Mouse (Mus musculus) hindlimb bud, embryonic 11.5 days (tissue): Measurements from ENCODE around the gene Gramd4.

Experiments
- DNase-seq: peaks from one replicate; pipeline ENCODE4 v3.0.0-alpha.2; 2012; ENCODE audit warnings: low read depth, low spot score; ENCODE audit errors: extremely low spot score

The Gramd4 gene

DNA sequence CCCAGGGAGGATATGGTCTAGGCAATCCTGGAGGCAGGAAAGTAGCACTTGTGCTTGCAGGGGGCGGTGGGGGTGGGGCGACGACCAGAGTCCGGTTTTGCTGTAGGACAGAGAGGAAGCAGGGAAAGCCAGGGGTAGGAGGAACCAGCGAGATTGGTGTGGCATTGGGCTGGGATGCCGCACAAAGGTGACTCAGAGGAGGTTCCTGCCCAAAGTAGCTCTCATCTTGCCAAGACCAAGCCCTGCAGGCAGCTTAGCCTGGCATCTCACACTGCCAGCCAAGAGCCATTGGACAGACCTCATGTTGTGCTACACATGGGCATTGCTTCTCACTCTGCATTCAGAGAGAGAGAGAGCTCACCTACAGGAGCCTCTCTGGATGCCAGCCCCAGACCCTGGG, at the start of gene Gramd4:
Gene Gramd4, plus strand, starts transcription at position 283 of the 400 bp plus-strand sequence.
- no peak for DNase-seq

GRCm38 (mm10) chr15:86013130-86013529, 44.4 kb upstream of the Gramd4 start:
- DNase-seq, result no peak

- DNase-seq, result no peak
These were observed 43.8 kb upstream of the Gramd4 start for GRCm38 (mm10) chr15:86013656-86014055.

DNA sequence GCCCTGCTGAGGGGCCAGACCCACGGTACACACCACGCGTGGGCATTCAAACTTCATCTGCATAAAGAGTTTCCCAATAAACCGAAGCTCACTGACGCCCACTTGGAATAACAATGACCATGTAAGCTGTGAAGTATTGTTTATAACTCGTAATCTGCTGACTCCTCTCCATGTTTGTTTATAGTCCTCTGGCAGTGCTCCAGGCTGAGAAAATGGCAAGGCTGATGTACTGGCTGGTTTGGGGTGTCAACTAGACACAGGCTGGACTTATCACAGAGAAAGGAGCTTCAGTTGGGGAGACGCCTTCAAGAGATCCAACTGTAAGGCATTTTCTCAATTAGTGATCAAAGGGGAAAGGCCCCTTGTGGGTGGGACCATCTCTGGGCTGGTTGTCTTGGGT, 42.5 kb upstream of the Gramd4 start:
- DNase-seq, result no peak

- DNase-seq, result no peak
These were observed 41.5 kb upstream of the Gramd4 start for GRCm38 (mm10) chr15:86015860-86016541.

DNA sequence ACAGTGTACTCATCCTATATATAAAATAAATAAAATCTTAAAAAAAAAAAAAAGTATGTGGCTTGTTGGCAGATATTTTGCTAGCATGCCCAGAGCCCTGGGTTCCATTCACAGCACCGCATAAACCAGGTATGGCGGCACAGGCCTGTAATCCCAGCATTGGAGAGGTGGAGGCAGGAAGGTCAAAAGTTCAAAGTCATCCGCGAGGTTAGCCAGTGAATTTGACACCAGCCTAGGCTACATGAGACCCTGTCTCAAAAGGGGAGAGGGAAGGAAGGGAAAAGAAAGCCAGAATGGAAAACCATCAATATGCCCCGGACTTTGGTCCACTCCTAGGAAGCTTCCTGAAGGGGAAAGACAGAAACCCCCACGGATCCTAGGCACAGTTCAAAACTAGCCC, 40.2 kb upstream of the Gramd4 start:
- DNase-seq, result no peak

GRCm38 (mm10) chr15:86018753-86019512, 38.6 kb upstream of the Gramd4 start:
- no peak for DNase-seq

DNA sequence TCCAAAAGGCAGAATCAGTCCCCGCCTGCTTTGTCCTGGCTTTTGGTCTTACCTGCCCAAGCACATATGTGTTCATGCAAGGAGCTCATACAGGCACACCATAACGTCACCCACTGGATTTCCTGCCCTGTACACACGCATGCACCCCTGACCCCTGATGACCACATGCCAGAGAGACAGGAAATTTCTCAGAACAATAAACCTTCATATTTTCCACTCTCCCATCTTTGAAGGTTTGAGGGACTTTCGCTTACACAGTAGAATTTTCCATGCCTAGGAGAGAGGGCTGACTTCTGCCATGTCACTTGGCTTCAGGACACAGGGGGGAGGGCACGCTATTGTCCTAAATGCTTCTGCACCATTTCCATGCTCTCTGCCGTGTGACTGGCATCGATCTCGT, 37.5 kb upstream of the Gramd4 start:
- DNase-seq, result no peak

GRCm38 (mm10) chr15:86021301-86021700, 36.2 kb upstream of the Gramd4 start:
- no peak for DNase-seq

- DNase-seq, result no peak
These were observed 35.5 kb upstream of the Gramd4 start for GRCm38 (mm10) chr15:86021971-86022370.

DNA sequence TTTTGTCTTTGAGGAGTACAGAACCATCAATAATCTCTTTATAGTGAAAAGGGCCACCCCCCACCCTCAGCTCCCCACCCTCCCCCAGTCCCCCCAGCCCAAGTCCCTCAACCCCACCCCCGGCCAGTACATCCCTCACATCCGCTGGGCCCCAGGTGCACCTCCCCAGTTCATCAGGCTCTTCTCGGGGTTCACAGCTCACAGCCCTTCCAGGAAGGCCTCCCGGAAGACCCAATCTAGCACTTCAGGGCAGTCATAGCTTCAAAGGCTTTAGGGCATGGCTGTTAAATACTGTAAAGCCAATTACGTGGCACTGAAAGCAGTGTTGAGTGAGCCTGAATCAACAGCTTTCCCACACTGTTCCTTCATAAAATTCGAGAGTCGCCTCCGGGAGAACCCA, 29.6 kb upstream of the Gramd4 start:
- no peak for DNase-seq

- DNase-seq, result no peak
These were observed 27.5 kb upstream of the Gramd4 start for GRCm38 (mm10) chr15:86029981-86030380.

GRCm38 (mm10) chr15:86032811-86033190, 24.7 kb upstream of the Gramd4 start:
- DNase-seq, result no peak

DNA sequence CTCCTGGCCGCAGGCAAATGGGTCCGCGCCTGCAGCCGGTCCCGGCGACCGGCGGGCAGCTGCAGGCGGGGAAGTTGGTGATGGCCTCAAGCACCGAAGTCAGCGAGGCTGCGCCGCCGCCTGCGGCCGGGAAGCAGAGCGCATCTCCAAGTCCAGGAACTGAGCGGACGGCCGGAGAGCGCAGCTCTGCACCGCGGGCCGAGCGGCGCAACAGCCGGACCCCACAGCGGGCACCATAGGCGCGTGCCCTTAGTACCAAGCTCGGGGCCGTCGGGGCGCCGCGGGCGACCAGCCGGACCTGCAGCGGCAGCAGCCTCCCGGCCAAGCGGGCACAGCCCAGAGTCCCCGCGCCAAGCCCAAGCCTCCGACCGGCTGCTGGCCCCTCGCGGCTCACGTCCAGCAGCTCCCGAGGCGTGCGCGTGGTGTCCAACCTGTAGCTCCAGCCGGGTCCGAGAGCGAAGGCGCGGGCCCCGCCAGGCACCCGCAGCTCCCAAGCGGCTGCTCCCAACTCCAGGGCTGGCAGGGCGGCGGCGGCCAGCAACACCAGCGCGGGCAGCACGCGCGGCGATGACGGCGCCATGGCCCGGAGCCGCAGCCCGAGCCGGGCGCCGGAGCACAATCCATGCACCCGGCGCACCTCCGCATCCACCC, 24.2 kb upstream of the Gramd4 start, which contains the start of gene Celsr1:
Gene Celsr1, minus strand, starts transcription at position 587 of the 651 bp plus-strand sequence.
- no peak for DNase-seq

DNA sequence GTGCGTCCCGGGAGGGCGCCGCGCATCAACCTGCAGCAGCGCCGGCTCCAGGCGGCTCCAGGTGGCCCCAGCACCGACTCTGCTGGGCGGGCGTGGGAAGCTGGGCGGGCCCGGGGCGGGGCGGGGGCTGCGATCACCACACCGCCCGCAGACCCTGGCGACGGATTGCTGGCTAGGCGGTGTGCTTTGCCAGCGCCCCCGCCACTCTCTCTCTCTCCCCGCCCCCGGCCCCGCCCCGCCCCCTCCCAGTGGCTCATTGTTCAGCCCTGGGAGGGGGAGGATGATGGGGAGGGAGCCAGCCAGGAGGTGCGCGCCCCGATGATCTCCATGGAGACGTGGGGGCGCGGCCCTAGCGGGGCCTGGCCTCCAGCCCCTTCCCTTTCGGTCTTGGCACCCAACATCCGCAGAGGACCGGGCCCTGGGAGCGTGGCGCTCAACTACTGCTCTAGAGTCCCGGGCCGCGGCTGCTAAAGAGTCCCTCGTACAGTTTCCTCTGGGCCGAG, 23.4 kb upstream of the Gramd4 start:
- no peak for DNase-seq

DNA sequence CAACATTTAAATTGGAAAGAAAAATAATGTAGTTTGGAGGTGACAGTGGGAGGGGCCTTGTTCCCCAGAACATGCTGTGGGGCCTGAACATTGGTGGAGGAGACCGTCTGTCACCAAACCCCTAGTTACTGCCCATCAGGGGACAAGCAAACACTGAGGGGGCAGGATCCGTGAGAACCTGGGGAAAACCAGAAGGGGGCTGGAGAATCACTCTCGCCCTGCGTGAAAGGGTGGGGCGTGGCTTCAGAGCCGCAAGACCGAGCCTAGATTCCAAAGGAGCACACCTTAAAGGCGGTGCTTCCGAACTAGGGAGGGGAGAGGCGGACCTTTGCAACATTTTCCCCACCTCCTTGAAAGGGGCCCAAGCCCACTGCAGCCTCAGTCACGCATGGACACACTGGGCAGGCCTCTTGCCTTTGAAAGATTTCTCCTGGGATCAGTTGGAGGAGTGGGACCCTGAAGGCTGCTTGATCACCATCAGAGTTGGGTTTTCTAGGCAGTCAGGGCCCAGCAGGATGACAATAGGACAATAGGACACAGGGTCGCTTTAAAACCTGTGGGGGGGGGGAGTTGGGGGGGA, 22.6 kb upstream of the Gramd4 start:
- no peak for DNase-seq

DNA sequence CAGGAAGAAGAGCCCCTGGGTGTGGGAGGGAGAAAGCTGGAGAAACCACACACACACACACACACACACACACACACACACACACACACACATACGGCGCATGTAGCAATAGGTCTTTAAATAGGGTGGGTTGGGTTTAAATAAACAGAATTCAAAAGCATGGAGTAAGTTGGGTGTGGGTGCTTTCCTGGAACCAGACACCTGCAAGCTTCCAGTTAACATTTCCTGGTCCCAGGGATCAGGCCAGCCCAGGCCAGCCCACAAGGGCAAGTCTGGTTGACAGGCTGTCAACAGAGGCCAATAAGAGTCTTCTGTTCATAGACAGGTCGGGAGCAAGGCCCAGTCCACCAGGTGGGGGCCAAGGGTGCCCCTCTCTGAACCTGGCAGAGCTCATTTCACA, 21.6 kb upstream of the Gramd4 start:
- DNase-seq, result no peak

GRCm38 (mm10) chr15:86038802-86039201, 18.7 kb upstream of the Gramd4 start:
- no peak for DNase-seq

DNA sequence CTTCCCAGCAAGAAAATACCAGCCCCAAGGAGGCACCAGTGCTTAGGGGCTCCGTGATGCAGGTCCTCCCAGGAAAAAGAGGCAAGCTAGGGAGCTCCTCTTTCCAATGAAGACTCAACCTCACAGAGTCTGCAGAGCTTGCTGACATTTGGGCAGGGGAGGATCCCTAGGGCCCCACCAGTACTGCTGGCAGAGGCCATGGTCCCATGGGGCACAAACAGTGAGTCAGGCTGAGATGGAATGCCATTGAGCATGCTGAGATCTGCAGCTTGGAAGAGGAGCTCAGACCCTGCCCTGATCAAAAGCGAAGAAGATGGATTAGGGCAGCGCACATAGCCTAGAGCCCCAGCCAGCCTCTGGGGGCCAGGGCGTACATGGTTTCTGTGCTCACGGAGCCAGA, 16.1 kb upstream of the Gramd4 start:
- no peak for DNase-seq

DNA sequence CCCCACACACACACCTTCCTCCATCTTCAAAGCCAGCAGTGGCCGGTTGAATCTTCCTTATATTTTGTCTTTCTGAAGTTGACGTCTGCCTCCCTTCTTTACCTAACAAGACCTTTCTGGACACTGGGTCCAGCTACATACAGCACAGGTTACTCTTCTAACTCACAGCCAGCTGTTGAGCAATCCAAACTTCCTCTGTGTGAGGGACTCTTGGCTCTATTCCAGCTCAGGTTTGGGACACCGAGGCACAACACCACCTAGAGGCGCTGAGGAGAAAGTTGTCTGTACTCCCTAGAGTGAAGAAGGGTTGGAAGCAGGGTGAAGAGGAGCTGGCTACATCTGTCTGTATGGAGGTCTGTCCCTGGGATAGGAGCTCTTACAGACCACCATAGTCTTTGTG, 15.1 kb upstream of the Gramd4 start:
- no peak for DNase-seq

DNA sequence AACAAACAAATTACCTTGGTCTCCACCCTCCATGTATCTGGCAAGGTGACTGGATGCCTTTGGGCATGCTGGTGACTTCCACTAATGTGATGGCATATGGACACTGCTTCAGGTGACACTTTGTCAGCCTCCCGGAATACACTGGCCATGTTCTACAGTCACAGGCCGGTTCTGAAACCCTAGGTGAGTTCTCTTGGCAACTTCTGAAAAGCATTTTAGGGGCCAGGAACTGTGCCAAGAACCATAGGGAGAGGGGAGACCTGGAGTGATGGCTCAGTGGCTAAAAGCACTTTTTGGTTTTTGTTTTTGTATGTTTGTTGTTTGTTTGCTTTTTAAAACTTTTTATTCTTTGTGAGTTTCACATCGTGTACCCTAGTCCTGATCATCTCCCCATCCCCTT, 8.0 kb upstream of the Gramd4 start:
- DNase-seq, result no peak
